22 mouse cellular contexts compared by ENCODE assay signal in the genomic region with DNA sequence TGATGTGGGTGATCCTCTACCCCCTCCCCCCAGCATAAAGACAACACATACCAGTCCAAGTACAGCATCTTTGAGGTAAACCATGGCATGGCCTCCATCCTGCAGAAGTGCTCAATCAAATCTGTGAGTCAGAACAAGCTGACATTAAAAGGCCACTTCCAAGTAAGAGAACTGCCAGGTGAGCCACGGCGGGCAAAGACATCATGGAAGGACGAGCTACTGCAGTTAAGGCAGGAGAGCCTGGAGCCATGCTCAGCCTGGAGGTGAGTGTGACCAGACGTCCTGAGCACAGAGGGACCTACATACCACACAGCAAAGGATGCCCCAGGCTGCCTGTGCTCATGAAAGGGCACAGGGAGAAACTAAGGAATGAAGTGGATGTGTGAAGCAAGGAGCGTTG.
"Had no signal": no experiment of that assay in that cellular context is flagged by ENCODE, and none has a peak within 500 bp of the region (broad histone marks: within the 10 kb centered on the region; RNA-seq: fewer than 3 reads in every experiment).

No protein-coding gene starts in this region.

- H3K27me3 ChIP-seq: heart, embryonic 12.5 days; hindbrain, embryonic 13.5 days; hindbrain, embryonic 15.5 days; kidney, embryonic 15.5 days; limb, embryonic 13.5 days; limb, embryonic 15.5 days; liver, embryonic 12.5 days had no signal

- DNase-seq: gastrocnemius, postnatal 14 days; gastrocnemius, postnatal 36 days; heart, adult 11 months; heart, adult 2 months; heart, postnatal 10 days; kidney, adult 11 months; kidney, adult 2 months; kidney, adult 9 months; kidney, postnatal 14 days; kidney, postnatal 36 days; layer of hippocampus, adult 9-11 months; layer of hippocampus, postnatal 36 days had no signal

- H3K4me3 ChIP-seq: heart, adult 2 months; heart, embryonic 12.5 days; hindbrain, embryonic 13.5 days; hindbrain, embryonic 15.5 days; kidney, embryonic 15.5 days; limb, embryonic 13.5 days; limb, embryonic 15.5 days; liver, embryonic 12.5 days had no signal

- ATAC-seq: intestine, embryonic 16.5 days; liver, embryonic 12.5 days had no signal

- H3K27ac ChIP-seq: heart, adult 2 months; hindbrain, embryonic 13.5 days; hindbrain, embryonic 15.5 days; kidney, embryonic 15.5 days; kidney, postnatal 0 days; limb, embryonic 13.5 days; limb, embryonic 15.5 days; liver, embryonic 12.5 days; liver, embryonic 14.5 days had no signal

- H3K9me3 ChIP-seq: heart, embryonic 12.5 days; hindbrain, embryonic 13.5 days; hindbrain, embryonic 15.5 days; kidney, embryonic 15.5 days; limb, embryonic 13.5 days; limb, embryonic 15.5 days; liver, embryonic 12.5 days had no signal

- H3K4me1 ChIP-seq: liver, embryonic 12.5 days had no signal

- H3K36me3 ChIP-seq: hindbrain, embryonic 13.5 days; hindbrain, embryonic 15.5 days; liver, embryonic 12.5 days had no signal
